Mouse (Mus musculus): ENCODE data around the gene Lck.

DNA sequence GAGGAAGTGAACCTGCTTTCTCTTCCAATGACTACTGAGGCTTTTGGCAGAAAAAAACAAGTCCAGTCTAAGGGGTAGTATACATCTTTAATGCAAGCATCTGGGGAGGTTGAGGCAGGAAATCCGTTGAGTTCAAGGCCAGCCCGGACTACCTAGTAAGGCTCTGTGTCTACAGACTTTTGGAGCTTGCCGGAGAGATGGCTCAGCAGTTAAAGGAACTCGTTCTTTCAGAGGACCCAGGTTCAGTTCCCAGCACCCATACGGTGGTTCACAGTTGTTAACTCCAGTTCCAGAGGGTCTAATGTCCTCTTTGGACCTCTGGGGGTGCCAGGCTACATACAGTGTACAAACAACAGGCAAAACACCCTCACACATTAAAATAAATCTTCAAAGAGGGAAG is 44.6 kb upstream of the Lck start:
- TF ChIP-seq GATA1 (IDR thresholded peaks at IDR 0.05; ENCODE audit: borderline replicate concordance, low read length) (no peak), FLI1 (IDR thresholded peaks at IDR 0.05; ENCODE audit: low read length) (no peak)
